Mouse (Mus musculus): ENCODE results near the gene Ctsh. TPM values are rescaled to one million over a fixed set of nuclear protein-coding genes. Genes with fewer than 3 reads are reported as not detected.
A peak's percentile ranks its signal among the peaks of the same experiment; 100 is the strongest.

The Ctsh gene
- polyA plus RNA-seq, 1 experiment: 16.3 TPM

DNA sequence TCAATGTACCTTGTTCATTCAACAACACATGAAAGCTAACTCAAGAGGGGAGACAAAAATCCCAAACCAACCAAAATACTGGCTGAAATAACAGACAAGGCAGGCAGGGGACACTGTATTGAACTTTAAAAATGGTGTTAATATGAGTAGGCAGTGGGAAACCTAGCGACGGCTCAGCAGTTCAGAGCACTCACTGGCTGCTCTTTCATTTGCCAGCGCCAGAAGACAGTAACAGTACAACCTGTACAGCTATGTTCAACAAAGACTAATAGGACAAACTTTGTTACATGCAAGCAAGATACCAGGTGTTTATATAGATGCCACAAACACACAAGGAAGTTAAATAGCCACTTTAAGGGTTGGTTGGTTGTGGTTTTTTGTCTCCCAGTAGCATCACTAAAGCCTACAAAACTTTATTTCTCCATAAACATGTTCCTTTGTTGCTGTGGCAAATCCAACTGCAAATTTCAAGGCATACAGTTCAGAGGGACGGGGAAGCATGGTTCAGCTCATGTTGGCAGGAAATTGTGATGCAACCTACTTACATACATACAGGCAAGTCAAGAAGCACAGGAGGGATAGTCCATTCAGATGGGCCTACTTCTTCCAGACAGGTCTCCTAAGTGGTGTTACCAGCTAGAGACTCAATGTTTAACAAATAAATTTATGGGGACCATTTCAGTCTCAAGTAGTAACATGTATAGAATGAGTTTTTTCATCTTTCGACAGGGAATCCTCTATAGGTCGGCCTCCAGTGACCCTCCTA lies 35.6 kb downstream of the Ctsh start:
- TF ChIP-seq POLR2A (IDR thresholded peaks at IDR 0.05; ENCODE audit: borderline replicate concordance, insufficient read depth, low read length): no peak
- no peak for TF ChIP-seq CTCF (IDR thresholded peaks at IDR 0.05; ENCODE audit: borderline replicate concordance, insufficient read depth, low read depth, low read length)
- WGBS: 91% methylated on average over 6 of the region's 6 CpGs
- H3K27ac ChIP-seq (ENCODE audit: insufficient read depth, low read length): no peak overlapping the region

GRCm38 (mm10) chr9:90098934-90099333 lies 45.0 kb downstream of the Ctsh start:
- WGBS: 87% methylated on average over 5 of the region's 5 CpGs
- TF ChIP-seq POLR2A (IDR thresholded peaks at IDR 0.05; ENCODE audit: borderline replicate concordance, insufficient read depth, low read length): no peak
- no peak for TF ChIP-seq CTCF (IDR thresholded peaks at IDR 0.05; ENCODE audit: borderline replicate concordance, insufficient read depth, low read depth, low read length)
- DNase-seq: no peak
- Histone ChIP-seq H3K4me1 (ENCODE audit: control insufficient read depth, insufficient read depth, low read length) (no peaks in the 10 kb centered on the region), H3K27me3 (ENCODE audit: control insufficient read depth, insufficient read depth, low read length) (no peaks in the 10 kb centered on the region), H3K27ac (ENCODE audit: insufficient read depth, low read length) (no peak overlapping the region), H3K4me3 (replicated peaks; ENCODE audit: insufficient read depth, low read depth, low read length) (no peak overlapping the region)

More for the DNA sequence above, 35.6 kb downstream of the Ctsh start:
- DNase-seq: no peak
- H3K4me3 ChIP-seq (replicated peaks; ENCODE audit: insufficient read depth, low read depth, low read length): no peak overlapping the region
- no peaks in the 10 kb centered on the region for H3K27me3 ChIP-seq (ENCODE audit: control insufficient read depth, insufficient read depth, low read length)
- no peaks in the 10 kb centered on the region for H3K4me1 ChIP-seq (ENCODE audit: control insufficient read depth, insufficient read depth, low read length)

DNA sequence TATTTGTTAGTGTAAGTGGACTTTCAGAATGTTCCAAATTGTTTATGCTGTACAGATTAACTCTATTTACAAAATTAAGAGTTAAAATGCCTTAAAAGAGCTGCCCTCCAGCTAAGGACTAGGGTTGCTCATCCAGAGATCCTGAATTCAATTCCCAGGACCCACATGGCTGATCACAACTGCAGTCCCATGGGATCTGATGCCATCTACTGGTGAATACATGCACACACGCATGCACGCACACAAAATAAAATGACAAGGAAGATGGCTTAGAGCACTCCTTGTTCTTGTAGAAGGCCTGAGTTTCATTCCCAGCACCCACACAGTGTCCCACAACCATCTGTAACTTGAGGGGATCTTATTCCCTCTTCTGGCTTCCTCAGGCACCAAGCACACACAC lies 46.8 kb downstream of the Ctsh start:
- 41% methylated on average over 2 of the region's 2 CpGs for WGBS
- 0 out of 2 replicates have a peak, but pooled peaks cover 2% of the 10 kb centered on the region for H3K4me1 ChIP-seq (ENCODE audit: control insufficient read depth, insufficient read depth, low read length)
- no peaks in the 10 kb centered on the region for H3K27me3 ChIP-seq (ENCODE audit: control insufficient read depth, insufficient read depth, low read length)
- no peak for TF ChIP-seq POLR2A (IDR thresholded peaks at IDR 0.05; ENCODE audit: borderline replicate concordance, insufficient read depth, low read length)
- peak; percentile 50; the same call in 1 of the 2 replicates for TF ChIP-seq CTCF (IDR thresholded peaks at IDR 0.05; ENCODE audit: borderline replicate concordance, insufficient read depth, low read depth, low read length)
- no peak overlapping the region for H3K4me3 ChIP-seq (replicated peaks; ENCODE audit: insufficient read depth, low read depth, low read length)
- no peak for DNase-seq
- H3K27ac ChIP-seq (ENCODE audit: insufficient read depth, low read length): no peak overlapping the region

- H3K4me1 ChIP-seq (ENCODE audit: control insufficient read depth, insufficient read depth, low read length): 0 out of 2 replicates have a peak, but pooled peaks cover 2% of the 10 kb centered on the region
- no peaks in the 10 kb centered on the region for H3K27me3 ChIP-seq (ENCODE audit: control insufficient read depth, insufficient read depth, low read length)
- TF ChIP-seq CTCF (IDR thresholded peaks at IDR 0.05; ENCODE audit: borderline replicate concordance, insufficient read depth, low read depth, low read length): no peak
- TF ChIP-seq POLR2A (IDR thresholded peaks at IDR 0.05; ENCODE audit: borderline replicate concordance, insufficient read depth, low read length): no peak
- 89% methylated on average over 1 of the region's 1 CpGs for WGBS
- DNase-seq: no peak
- no peak overlapping the region for H3K27ac ChIP-seq (ENCODE audit: insufficient read depth, low read length)
- H3K4me3 ChIP-seq (replicated peaks; ENCODE audit: insufficient read depth, low read depth, low read length): no peak overlapping the region
Observed at GRCm38 (mm10) chr9:90105462-90105861, 51.5 kb downstream of the Ctsh start.

- Histone ChIP-seq H3K4me1 (ENCODE audit: control insufficient read depth, insufficient read depth, low read length) (peaks cover 2% of the 10 kb centered on the region; the same call in 1 of the 2 replicates), H3K4me3 (replicated peaks; ENCODE audit: insufficient read depth, low read depth, low read length) (no peak overlapping the region), H3K27me3 (ENCODE audit: control insufficient read depth, insufficient read depth, low read length) (no peaks in the 10 kb centered on the region), H3K27ac (ENCODE audit: insufficient read depth, low read length) (no peak overlapping the region)
- TF ChIP-seq CTCF (IDR thresholded peaks at IDR 0.05; ENCODE audit: borderline replicate concordance, insufficient read depth, low read depth, low read length) (no peak), POLR2A (IDR thresholded peaks at IDR 0.05; ENCODE audit: borderline replicate concordance, insufficient read depth, low read length) (no peak)
- DNase-seq: no peak
- WGBS: 66% methylated on average over 1 of the region's 1 CpGs
Observed at GRCm38 (mm10) chr9:90106915-90107314, 53.0 kb downstream of the Ctsh start.

DNA sequence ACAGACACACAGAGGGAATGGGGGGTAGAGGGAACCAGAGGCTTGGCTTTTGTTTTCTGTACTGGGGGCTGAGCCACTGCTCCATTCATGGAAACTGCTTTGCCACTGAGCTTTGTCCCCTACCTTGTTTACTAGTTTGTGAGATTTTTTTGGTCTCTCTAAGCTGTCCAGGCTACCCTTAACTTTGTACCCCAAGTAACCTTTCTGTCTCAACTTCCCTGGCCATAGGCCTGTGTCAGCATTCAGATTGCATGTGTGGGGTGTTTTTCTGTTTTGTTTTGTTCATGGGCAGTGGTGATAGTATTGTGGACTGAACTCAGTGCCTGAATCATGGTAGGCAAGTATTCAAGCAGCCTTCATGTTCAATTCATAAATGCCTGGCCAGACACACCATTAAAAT lies 54.3 kb downstream of the Ctsh start:
- no peaks in the 10 kb centered on the region for H3K27me3 ChIP-seq (ENCODE audit: control insufficient read depth, insufficient read depth, low read length)
- DNase-seq: no peak
- TF ChIP-seq POLR2A (IDR thresholded peaks at IDR 0.05; ENCODE audit: borderline replicate concordance, insufficient read depth, low read length): no peak
- no peak for TF ChIP-seq CTCF (IDR thresholded peaks at IDR 0.05; ENCODE audit: borderline replicate concordance, insufficient read depth, low read depth, low read length)
- H3K4me3 ChIP-seq (replicated peaks; ENCODE audit: insufficient read depth, low read depth, low read length): no peak overlapping the region
- peaks cover 2% of the 10 kb centered on the region; the same call in 1 of the 2 replicates for H3K4me1 ChIP-seq (ENCODE audit: control insufficient read depth, insufficient read depth, low read length)
- H3K27ac ChIP-seq (ENCODE audit: insufficient read depth, low read length): no peak overlapping the region

- H3K27ac ChIP-seq (ENCODE audit: insufficient read depth, low read length): no peak overlapping the region
- peaks cover 2% of the 10 kb centered on the region; the same call in 1 of the 2 replicates for H3K4me1 ChIP-seq (ENCODE audit: control insufficient read depth, insufficient read depth, low read length)
- WGBS: 50% methylated on average over 6 of the region's 6 CpGs
- DNase-seq: no peak
- TF ChIP-seq POLR2A (IDR thresholded peaks at IDR 0.05; ENCODE audit: borderline replicate concordance, insufficient read depth, low read length) (no peak), CTCF (IDR thresholded peaks at IDR 0.05; ENCODE audit: borderline replicate concordance, insufficient read depth, low read depth, low read length) (no peak)
- no peak overlapping the region for H3K4me3 ChIP-seq (replicated peaks; ENCODE audit: insufficient read depth, low read depth, low read length)
- H3K27me3 ChIP-seq (ENCODE audit: control insufficient read depth, insufficient read depth, low read length): no peaks in the 10 kb centered on the region
Observed at GRCm38 (mm10) chr9:90109386-90109785, 55.4 kb downstream of the Ctsh start.

DNA sequence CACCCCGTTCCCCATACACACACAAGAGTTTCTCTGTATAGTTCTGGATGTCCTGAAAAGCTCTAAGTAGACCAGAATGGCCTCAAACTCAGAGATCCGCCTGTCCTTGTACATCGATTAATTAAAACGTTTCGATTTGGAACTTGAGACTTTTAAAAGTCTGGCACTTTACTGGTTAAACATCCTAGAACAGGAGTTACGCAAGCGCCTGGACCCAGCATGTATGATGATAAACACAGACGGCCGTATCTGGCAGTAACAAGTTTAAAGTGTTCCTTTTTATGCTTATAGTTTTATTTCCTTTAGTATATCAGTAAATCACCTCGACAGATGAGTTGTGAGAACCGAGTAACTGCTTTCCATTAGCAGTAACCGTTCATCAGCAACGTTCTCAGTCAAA lies 59.2 kb downstream of the Ctsh start:
- H3K4me3 ChIP-seq (replicated peaks; ENCODE audit: insufficient read depth, low read depth, low read length): peak overlapping the region; percentile 89
- H3K27ac ChIP-seq (ENCODE audit: insufficient read depth, low read length): no peak overlapping the region
- H3K27me3 ChIP-seq (ENCODE audit: control insufficient read depth, insufficient read depth, low read length): no peaks in the 10 kb centered on the region
- WGBS: 1% methylated on average over 13 of the region's 13 CpGs
- no peaks in the 10 kb centered on the region; the same call in 1 of the 2 replicates for H3K4me1 ChIP-seq (ENCODE audit: control insufficient read depth, insufficient read depth, low read length)
- DNase-seq: peak in 1 of 2 experiments; percentile 10
- TF ChIP-seq CTCF (IDR thresholded peaks at IDR 0.05; ENCODE audit: borderline replicate concordance, insufficient read depth, low read depth, low read length) (no peak), POLR2A (IDR thresholded peaks at IDR 0.05; ENCODE audit: borderline replicate concordance, insufficient read depth, low read length) (no peak)
